Mouse (Mus musculus) heart, adult 8-10 months (tissue): ENCODE data around the gene 6330403K07Rik. TPM values are rescaled to one million over a fixed set of nuclear protein-coding genes. Genes with fewer than 3 reads are reported as not detected.

Experiments used
- DNase-seq: peaks from one replicate; pipeline ENCODE4 v3.0.0; 2022; ENCODE audit warnings: low spot score
- total RNA-seq, 4 experiments: library from RNA; stranded (reverse); gene quantifications; 2 replicates each; pipeline ENCODE4 v1.2.4; 2022

Gene 6330403K07Rik
- total RNA-seq, 4 experiments from 2014 or later: 0.41 to 1.2 (median 0.57) TPM

DNA sequence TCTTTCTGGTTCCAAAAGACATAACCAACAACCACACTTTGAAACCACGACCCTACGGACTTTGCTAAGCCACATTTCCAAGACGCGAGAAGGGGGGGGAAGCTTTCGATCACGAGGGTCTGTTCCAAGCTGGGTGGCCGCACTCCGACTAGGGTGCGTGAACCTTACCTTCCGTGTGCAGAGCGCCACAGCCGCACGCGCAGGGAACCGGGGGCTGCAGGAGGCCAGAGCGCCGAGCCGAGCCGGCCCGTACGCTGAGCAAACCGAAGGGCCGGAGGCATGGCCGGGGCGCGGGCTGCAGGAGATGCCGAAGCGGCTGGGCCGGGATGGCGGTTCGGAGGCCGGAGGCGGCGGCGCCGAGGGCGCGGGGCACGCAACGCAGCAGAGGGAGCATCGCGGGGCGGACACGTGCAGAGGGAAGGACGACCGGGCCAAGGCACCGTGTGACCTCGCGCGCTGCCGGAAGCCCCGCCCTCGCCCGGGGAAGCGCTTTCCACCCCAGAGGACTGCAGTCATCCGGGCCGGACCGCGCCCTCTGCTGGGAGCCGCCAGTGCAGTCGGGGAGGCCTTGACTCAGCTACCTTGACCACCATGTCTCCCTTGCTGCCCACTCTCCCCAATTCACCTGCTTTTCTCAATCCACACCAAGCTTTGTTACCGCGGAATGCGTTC is 50.6 kb downstream of the 6330403K07Rik start, which contains the start of gene C1qbp:
Gene C1qbp, minus strand, starts transcription at position 470 of the 672 bp plus-strand sequence.
- peak; percentile 91 for DNase-seq

DNA sequence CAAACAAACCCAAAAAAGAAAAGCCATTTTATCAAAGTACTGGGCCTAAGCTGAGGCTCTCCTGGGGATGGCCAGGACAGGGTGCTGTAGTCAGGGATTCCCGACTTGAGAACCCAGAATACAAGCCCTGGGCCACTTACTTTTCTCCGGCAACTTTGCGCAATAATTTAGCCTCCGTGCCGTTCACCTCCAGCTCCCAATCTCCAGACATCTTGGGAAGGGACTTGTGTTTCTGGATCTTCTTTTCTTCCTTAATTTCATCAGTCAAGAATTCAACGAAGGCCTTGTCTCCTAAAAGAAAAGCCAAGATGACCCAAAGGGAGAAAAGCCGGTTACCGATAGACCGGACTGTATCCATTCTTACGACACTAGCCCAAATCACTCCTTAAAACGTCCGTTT is 51.3 kb downstream of the 6330403K07Rik start:
- no peak for DNase-seq

Other genes with a start within 250 kb of the 6330403K07Rik start
- gene Scimp, start 220.9 kb downstream of the 6330403K07Rik start, total RNA-seq: under 1 TPM; 0.25 to 0.97 (median 0.53) TPM
- gene Rabep1, start 188.7 kb downstream of the 6330403K07Rik start, total RNA-seq: 10 to 100 TPM; 35.9 to 40.8 (median 36.5) TPM
- gene Nup88, start 63.5 kb downstream of the 6330403K07Rik start, total RNA-seq: 10 to 100 TPM; 42.5 to 49.0 (median 45.9) TPM
- gene Rpain, start 63.3 kb downstream of the 6330403K07Rik start, total RNA-seq: 10 to 100 TPM; 15.7 to 17.6 (median 16.7) TPM
- 100 to 1,000 TPM; 205 to 232 (median 222) TPM for gene C1qbp, start 50.5 kb downstream of the 6330403K07Rik start, total RNA-seq
- 10 to 100 TPM in 3 of 4 experiments, 1 to 10 TPM in 1; 9.5 to 11.8 (median 10.6) TPM for gene Dhx33, start 29.1 kb downstream of the 6330403K07Rik start, total RNA-seq
- gene Mis12, start 13.9 kb downstream of the 6330403K07Rik start, total RNA-seq: 1 to 10 TPM; 5.6 to 9.2 (median 6.9) TPM
- 10 to 100 TPM; 30.2 to 42.5 (median 34.6) TPM for gene Derl2, start 13.7 kb downstream of the 6330403K07Rik start, total RNA-seq
- 1 to 10 TPM in 2 of 4 experiments, under 1 TPM in 2; 0.73 to 1.2 (median 1.0) TPM for gene Nlrp1a, start 111.2 kb upstream of the 6330403K07Rik start, total RNA-seq
- gene Nlrp1b, start 197.2 kb upstream of the 6330403K07Rik start, total RNA-seq: under 1 TPM; 0.09 to 0.14 (median 0.10) TPM